Mouse (Mus musculus): ENCODE data around the gene Sv2b.
"Not testable (repeated sequence)": the region's sequence is repeated elsewhere in the genome, so short reads cannot be mapped to it uniquely, and the experiment has no call there.

Gene Sv2b

DNA sequence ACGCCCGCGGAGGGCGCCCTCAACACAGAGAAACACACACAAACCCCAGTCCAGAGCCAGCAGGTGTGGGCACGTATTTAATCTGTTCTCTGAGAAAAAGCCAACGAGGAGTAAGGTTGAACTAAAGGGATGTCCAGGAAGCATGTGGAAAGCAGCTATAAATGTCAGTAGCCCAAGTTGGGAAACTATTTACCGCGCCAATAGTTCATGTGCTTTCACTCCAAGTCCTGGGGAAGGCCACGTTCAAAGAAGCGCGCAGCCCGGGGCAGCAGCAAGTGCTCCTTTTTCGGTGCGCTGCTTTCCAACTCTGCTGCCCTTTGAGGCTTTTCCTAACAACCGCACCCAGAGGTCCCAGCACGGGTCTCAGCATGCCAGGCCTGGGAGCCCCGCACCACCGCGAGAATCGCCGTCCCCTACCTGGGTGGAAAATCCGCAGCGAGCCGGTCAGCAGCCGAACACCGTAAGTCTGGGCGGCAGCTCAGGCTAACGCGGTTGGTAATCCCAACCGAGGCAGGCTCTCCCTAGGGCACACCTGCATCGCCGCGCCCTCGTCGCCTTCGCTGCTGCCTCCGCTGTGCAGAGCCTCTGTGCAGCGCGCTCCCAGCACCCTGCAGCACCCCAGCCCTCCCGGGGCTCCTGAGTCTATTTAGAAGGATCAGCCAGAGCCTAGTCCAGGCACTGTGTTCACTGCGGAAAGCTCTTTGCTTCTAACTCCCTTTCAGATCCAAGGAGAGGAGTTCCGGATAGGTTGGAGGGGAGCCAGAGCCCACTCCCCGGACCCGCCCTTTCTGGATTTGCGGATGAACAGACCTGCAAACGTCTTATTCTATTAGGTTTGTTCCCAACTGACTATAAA is at the start of gene Sv2b:
Gene Sv2b, minus strand, starts transcription at position 806 of the 856 bp plus-strand sequence.
- peak; percentile 3 for DNase-seq

DNA sequence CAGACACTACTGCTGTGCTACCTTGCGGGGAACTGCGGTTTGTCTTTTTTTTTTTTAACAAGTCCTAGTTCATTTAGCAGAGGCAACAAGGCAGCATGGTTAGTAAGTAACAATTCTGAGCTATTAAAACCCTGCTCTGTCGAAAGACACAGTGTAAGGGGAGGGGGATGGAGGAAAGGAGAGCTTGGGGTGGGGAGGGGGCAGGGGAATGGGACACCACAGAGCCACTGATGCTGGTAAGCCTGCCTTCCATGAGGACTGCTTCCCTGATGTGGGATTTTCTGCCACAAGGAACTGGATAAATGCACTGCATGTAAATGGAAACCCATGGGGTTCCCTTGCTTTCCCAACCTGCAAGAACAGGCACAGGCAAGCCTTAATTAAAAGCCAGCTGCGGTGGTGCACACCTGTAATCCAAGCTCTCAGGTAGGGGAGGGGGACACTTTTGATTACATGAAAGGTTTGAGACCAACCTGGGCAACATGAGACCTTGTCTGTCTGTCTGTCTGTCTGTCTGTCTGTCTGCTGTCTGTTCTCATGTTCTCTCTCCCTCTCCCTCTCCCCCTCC is 49.3 kb upstream of the Sv2b start:
- no peak for DNase-seq

DNA sequence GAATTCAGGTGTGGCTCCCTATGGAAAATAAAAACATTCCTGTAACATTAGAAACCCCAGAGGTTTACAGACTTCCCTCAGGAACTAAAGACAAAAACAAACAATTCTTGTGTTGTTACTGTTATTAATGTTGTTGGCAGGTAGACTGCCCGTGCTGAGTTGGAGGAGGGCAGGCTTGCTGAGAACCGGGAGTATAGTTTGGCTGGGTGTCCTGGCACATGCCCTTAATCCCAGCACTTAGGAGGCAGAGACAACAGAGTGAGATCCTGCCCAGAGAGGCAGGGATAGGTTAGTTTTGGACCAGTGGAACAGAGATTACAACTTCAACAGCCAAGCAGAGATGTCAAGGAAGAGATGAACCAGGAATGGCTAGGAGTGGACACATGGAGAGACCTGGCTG is 46.5 kb upstream of the Sv2b start:
- no peak for DNase-seq

DNA sequence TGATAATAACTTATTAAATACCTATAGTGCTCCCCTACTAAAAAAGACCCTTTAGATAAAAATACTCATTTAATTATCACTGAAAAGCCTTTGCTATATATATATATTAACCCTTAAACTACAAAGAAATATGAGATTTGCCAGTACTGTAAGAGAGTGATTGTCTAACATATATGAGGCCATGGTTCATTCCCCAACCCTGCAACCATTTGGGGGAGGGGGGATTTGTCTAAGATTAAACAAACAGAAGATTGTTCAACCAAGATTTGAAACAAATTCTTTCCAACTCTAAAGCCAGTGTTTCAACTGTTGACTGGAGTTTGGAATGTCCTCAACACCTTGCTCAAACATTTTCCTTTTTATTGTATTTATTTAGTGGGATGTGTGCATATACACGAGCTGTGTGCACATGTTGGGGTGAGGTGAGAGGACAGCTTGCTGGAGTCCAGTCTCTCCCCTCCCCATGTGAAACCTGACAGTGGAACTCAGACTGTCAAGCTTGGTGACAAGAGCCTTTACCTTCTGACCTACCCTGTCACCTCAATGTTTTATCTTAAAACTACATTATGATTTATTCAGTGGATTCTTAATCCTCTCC is 43.8 kb upstream of the Sv2b start:
- DNase-seq: no peak

DNA sequence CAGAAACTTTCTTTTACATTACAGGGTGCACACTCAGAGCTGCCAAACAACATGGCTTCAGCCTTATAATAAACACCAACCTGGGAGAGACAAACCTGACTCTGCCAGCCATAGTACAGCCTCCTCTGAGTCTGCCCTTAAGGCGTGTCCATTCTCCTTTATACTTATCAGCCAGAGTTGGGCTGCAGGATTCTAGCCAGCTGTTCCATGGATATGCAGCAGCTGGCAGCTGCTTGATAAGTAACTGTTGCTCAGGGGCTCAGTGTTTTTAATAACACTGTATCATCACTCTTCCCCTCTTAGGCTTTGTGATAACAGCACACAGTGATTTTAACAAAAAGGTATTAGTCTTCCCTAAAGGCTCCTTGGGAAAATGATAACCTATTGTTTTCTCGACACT is 41.1 kb upstream of the Sv2b start:
- DNase-seq: no peak

DNA sequence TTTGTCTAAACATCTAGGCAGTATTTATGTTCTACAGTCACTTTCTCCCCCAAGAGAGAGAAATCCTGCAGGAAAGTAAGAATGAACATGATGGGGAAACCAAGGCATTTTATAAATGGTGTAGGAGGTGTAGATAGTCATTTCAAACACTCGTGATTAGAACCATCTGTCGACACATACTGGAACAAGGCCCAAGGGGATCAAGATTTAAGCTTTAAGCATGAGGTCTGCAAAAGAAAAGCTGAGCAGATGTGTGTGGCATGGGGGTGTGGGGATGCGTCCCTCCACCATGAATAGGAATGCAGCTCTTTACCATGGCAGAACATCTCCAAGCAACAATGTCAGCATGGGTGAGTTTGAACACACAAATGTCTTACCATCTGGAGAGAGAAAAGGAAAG is 23.2 kb upstream of the Sv2b start:
- no peak for DNase-seq

DNA sequence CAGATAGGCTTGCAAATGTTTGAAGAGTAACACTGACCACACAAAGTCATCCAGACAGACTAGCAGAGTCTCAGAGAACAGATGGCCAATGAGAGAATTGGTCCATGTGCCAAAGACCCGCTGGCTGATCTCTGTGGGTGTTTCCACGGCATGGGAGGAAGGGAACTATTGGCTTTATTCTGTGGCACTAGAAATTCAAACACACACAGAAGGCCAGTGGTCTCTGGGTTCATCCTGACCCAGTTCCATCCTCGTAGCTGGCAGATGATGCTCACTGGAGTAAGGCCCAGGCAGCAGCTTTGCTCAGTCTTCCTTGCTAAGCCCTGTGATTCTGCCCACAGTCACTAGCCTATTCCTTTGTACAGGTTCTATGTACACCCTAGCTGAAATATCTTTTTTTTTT is 20.7 kb upstream of the Sv2b start:
- DNase-seq: no peak

DNA sequence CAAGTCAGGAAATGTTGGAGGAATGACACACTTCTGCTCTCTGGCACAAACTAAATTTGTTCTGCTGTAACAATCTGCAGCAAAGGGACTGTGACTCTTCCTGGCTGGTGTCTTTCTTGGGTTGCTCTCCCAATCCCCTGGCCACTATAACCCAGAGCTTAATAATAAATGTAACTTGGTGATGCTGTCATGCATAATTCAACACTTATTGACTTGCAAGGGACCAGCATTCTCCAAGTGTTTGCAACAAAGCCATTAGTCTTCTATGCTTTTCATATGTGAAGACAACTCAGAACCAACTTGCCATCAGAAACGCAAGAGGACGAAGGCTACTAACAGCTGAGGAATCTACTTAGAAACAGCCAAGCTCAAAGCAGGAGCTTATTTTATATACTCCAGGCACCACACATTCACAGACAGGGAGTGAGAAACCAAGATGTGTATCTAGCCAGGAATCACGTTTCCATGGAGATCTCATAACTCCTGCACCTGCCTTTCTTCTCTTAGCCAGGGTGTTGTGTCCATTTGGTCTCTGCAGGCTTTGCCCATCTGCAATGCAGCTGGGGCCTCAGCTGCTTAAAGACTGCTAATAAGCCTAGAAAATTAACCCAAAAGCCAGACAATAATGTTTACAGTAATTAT is 19.8 kb upstream of the Sv2b start:
- DNase-seq: no peak

DNA sequence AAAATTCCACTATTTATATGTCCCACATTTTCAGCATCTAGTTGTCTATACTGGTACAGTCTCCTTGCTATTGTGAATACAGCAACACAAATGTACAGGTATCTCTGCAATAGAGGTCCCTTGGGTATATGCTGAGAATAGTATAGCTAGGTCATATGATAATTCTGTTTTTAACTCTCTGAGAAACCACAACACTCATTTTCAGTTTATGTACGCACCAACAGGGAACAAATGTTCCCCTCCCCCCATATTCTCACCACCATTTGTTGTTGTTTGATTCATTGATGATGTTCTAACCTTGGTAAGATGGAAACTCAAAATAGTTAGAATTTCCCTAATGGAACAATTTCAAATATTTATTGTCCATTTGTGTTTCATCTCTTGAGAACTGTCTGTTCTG is 16.2 kb upstream of the Sv2b start:
- no peak for DNase-seq

DNA sequence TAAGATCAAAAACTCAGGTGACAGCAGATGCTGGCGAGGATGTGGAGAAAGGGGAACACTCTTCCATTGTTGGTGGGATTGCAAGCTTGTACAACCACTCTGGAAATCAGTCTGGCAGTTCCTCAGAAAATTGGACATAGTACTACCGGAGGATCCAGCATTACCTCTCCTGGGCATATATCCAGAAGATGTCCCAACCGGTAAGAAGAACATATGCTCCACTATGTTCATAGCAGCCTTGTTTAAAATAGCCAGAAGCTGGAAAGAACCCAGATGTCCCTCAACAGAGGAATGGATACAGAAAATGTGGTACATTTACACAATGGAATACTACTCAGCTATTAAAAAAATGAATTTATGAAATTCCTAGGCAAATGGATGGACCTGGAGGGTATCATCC is 13.7 kb upstream of the Sv2b start:
- not testable (repeated sequence) for DNase-seq

DNA sequence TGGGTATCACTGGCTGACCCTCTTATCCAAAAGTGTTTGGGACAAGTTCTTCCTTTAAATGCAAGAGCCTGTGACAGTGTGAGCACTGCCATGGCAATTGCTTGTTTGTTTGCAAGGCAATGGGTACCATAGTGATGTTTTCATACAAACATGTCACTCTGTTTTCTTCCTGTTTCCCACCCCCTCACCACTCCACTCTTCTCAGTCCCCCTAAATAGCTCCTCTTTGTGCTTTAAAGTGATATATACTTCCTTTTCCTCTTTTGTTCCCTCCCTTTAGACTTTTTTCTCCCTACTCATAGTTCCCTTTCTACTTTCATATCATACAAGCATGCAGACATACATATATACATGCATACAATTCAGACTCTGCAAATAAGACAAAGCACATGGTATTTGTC is 10.9 kb upstream of the Sv2b start:
- DNase-seq: no peak

DNA sequence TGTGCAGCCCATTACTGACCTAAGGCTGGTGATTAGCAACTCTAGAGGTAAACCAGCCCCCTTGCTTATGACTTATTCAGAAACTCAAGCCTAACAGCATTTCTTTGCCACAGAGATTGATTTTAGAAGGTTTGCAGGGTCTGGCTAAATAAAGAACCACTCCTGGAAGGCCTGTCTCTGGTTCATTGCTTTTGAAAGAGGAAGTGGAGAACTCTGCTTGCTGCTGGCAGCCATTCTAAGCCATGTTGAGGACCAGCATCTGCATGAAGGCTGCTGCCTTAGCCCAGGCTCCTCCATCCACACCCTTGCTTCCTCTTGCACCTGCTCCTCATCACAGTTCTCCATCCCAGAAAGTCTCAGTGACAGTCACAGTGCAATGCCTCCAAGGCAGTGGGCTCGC is 9.3 kb upstream of the Sv2b start:
- DNase-seq: no peak

DNA sequence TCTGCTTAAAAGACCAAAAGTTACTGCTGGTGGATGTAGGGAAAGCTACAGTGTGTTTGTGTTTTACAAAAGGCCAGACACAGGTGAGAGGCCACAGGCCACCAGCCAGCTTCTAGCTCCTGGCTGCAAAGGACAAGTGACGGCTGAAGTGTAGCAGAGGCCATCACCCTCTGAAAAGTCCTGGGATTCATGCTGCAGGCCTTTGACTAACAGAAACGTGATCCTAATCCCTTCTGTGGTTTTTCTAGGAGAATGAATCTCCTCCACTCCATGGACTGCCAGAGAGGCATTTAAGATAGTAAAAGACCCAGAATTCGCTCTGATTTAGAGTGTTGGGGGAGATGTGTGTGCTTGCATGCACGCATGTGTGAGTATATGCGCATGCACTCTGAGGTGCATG is 5.8 kb upstream of the Sv2b start:
- no peak for DNase-seq

DNA sequence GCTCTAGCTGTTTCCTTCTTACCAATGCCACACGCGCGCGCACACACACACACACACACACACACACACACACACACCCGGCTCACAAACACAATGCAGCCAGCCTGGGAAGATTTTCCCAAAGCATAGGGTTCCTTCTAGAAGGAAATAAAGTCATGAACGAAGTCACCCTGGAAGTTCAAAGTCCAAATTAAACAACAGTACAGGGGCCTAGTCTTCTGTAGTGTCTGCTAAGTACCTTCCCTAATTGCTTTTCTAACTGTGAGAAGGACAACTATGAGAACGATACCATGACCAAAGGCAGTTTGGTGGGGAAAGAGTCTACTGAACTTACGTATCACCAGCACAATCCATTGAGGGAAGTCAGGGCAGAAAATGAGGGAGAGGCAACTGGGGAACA is 508 bp upstream of the Sv2b start:
- no peak for DNase-seq

DNA sequence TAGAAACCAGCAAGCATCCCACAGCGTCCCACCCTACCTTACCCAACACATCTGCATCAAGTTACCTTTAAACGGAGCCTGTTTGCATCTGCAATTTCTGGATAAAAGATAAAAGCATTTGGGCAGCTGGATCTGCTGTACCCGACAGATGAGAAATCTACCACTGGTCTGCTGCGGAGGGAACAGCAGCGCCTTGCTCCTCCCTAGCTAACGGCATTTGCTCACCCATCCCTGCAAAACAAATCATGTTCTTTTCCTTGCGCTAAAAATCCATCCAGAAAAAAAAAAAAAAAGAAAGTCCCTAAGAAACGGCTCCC is 964 bp downstream of the Sv2b start:
- no peak for DNase-seq

DNA sequence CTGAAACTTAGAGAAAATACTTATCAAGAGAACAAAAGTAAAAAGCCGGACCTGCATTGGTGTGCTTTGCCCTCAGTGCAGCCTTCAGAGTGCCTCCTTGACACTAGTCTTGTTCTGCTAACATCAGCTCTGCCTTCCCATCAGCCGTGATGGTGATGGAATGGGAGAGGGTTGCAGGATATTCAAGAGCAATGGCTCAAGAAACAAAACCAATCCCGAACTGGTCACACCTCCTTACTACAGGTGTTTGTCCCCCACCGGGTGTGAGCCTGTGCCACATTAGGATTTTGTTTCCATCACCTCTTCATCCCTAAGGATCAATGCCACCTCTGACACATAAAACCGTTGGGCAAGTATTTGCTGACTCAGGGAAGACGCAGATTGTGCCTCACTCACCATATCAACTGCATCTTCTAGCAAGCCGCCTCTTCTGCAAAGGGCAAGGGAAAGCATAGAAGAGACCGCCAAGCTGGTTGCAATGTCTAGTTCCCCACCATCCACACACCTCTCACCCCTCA is 1.4 kb downstream of the Sv2b start:
- no peak for DNase-seq

DNA sequence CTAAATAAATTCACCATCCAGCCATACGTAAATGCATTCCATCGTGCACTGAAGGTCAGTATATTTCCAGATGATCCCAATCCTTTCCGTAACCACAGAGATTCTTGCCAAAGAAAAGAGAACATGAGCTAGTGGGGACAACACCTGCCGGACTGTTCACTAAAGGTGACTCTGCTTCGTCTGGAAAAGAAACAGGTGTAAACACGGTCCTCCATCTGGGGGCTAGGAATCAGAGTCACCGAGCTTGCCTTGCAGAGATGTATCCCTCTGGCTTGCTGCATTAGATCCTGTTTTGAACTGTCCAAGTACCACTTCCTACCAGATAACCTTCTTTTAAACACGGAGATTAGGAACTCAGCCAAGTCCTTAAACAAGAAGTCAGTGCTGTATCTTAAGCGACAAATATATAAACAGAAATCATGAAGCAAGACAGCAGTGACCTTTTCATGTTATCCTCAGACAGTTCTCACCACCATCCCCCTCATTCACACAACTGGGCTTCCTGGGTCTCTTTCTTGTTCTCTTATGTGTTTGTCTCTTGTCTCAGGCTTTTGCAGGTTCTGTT is 3.1 kb downstream of the Sv2b start:
- no peak for DNase-seq

DNA sequence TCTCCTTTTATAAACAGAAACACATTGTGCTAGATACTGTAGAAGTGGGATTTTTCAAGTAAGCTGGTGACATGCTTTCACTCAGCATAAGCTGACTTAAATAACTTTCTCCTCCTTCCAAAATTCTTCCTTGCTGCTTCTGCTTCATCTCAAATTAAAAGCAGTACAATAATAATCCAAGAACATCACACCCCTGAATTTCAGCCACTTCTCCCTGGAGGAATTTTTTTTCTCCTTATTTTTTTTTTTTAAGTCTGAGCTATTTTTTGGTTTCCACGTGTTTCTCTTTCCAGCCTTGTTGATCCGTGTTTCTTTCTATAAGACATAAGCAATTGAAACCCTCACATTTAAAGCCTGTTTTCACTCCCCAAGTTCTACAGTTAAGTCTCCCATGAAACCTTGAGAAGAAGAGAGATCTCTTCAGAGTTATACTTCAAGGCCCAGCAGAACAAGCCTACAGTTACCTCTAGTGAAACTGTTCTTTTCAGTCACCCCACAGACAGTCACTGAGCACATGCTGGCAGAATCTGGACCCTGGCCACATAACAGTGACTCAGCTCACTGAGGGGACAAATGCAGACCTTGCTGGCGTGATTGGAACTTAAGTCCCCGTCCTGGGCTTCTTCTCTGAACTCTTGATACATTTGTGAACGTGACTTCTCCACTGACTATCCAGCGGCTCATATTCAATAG is 6.4 kb downstream of the Sv2b start:
- no peak for DNase-seq

DNA sequence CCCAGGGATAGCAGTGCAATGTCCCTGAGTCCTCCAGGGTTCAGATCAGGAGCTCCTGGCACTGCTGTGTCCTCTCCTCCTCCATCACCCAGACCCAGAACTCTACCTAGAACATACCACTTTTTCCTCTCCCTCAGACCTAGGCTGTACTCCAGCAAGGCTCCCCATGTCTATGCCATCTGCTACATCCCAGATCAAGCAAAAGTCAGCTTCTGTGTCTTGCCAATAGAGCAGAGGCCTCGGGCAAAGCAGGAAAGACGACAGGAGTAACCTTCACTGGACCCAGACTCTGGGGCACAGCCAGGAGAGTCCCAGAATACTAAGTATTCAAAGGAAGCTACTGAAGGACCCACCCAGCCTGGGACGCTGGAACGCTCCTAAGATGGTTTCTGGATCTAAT is 9.8 kb downstream of the Sv2b start:
- DNase-seq: no peak

DNA sequence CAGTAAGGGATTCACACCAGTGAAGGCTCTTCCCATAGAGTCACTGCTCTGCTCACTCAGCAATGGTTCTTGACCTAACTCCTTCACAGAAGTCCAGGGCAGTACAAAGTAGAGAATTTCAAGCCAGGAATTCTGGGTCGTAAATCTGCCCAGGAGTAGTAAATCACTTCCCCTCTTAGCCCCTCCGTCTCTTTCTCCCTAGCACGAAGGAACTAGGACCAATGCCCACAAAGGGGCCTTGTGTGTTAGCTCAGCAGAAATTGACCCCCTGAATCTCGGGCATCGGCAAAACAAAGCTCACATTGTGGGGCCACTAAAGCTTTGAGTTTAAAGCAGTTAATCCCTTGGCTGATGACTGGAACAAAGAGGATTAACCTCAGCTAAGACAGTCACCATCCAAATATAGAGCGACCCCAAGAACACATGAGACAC is 12.4 kb downstream of the Sv2b start:
- no peak for DNase-seq

DNA sequence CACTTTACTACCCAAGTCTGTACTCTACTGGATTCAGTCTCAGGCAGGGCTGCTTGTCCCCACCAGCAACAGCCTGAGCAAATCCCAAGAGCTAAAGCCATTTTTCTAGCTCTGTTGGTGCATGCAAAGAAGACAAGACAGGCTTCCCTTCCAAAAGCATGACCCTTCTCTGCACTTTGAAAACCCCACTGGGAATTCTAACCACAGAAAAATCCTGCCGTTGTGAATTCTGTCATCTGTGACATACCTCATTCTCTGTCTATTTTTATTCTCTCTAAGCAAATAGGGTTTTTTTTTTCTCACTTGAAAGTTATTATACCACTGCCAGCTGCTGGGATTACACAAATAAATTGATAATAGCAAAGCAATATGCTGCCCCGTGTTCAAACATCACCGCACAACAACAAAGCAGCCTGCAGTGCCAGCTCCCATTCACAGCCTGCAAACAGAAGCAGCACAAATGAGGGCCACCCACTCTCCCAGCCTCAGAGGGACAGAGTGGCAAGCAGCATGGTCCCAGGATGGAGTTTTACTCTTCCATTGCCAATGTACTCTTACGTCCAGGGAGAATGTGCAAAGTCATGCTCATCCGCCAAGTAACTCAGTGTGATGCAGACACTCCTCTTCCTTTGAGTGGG is 13.7 kb downstream of the Sv2b start:
- DNase-seq: no peak

DNA sequence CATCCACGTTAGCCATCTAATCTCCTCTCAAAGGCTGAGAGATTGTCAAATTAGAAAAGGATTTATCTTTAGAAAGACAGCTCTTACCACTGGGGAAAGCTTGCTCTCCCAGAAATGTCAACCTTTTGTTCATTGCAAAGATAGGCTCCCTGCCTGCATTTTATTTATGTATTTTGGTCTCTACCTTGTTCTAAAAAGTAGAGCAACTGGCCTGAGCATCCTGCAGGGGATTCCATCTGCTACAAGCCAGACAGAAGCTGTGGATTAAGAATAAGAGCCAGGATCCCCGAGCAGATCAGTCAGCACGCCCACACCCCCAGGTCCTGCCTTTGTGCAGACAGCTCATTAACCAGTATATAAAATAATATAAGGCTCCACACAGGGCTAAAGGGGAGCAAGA is 16.8 kb downstream of the Sv2b start:
- no peak for DNase-seq
